Mouse (Mus musculus) frontal cortex, postnatal 36 days (tissue): ENCODE data around the gene Gm10842.

ENCODE experiments used
- DNase-seq, 2 experiments: peaks; one replicate each; pipeline ENCODE4 v3.0.0; 2022; ENCODE audit warnings: low spot score in 2 of 2

Gene Gm10842

GRCm38 (mm10) chr11:105153068-105153833, 6.6 kb downstream of the Gm10842 start:
- no peak for DNase-seq

GRCm38 (mm10) chr11:105155915-105156314, 9.2 kb downstream of the Gm10842 start:
- no peak for DNase-seq

- no peak for DNase-seq
Observed at GRCm38 (mm10) chr11:105156748-105157267, 10.1 kb downstream of the Gm10842 start.

GRCm38 (mm10) chr11:105158047-105158446, 11.4 kb downstream of the Gm10842 start:
- no peak for DNase-seq

- no peak for DNase-seq
Observed at GRCm38 (mm10) chr11:105159673-105160360, 13.1 kb downstream of the Gm10842 start.

- DNase-seq = no peak
Observed at GRCm38 (mm10) chr11:105161411-105161810, 14.7 kb downstream of the Gm10842 start.

- DNase-seq = no peak
Observed at GRCm38 (mm10) chr11:105164516-105165510, 18.1 kb downstream of the Gm10842 start.

- no peak for DNase-seq
Observed at GRCm38 (mm10) chr11:105166780-105167179, 20.1 kb downstream of the Gm10842 start.

GRCm38 (mm10) chr11:105178516-105178915, 31.8 kb downstream of the Gm10842 start, which contains the start of gene Tlk2:
TSS of gene Tlk2 (plus strand) at chr11:105178807.
- DNase-seq = no peak

GRCm38 (mm10) chr11:105179523-105179922, 32.8 kb downstream of the Gm10842 start:
- no peak for DNase-seq

GRCm38 (mm10) chr11:105180471-105181091, 33.9 kb downstream of the Gm10842 start:
- DNase-seq = peak; percentile 14 to 24

GRCm38 (mm10) chr11:105181126-105181637, 34.5 kb downstream of the Gm10842 start:
- peak; percentile 82 to 84 for DNase-seq

GRCm38 (mm10) chr11:105181689-105182460, 35.2 kb downstream of the Gm10842 start:
- DNase-seq = peak; percentile 30 to 34

GRCm38 (mm10) chr11:105182461-105182855, 35.8 kb downstream of the Gm10842 start:
- DNase-seq = peak in 1 of 2 experiments; percentile 11

GRCm38 (mm10) chr11:105184678-105185077, 38.0 kb downstream of the Gm10842 start:
- DNase-seq = no peak

GRCm38 (mm10) chr11:105192186-105192585, 45.5 kb downstream of the Gm10842 start:
- no peak for DNase-seq
